Mouse (Mus musculus): ENCODE measurements around the gene Chd5.

GRCm38 (mm10) chr4:152385644-152386043 lies 47.2 kb downstream of the Chd5 start:
- peak; percentile 49 for TF ChIP-seq CTCF (conservative IDR thresholded peaks at IDR 0.05; ENCODE audit: low read length)
- TF ChIP-seq NANOG (IDR thresholded peaks at IDR 0.05; ENCODE audit: borderline replicate concordance, low read length), result no peak

Measured in E14TG2a.4 (cell line).